Mouse (Mus musculus) kidney, adult 11 months (tissue): ENCODE data around the gene Kif13a.
A peak's percentile ranks its signal among the peaks of the same experiment; 100 is the strongest.

Source experiments
- DNase-seq: peaks from one replicate; pipeline ENCODE4 v3.0.0; 2022

Gene Kif13a

DNA sequence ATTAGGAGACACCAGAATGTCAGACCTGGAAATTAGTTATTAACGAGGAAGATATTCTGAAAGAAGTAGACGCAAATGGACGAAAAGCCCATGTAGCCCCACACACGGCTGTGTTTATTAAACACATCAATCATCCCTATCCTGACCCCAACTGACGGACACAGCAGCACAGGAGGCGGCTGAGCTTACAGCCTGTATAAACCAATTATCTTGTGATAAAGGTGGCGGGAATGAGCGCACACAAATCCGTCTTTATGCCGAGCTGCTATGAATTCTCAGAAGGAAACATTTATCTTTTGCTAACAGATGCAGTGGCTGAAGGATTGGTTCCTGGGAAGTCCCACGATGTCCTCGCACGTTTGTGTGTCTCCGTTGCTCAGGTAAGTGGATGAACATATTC is 48.9 kb downstream of the Kif13a start:
- DNase-seq: no peak

DNA sequence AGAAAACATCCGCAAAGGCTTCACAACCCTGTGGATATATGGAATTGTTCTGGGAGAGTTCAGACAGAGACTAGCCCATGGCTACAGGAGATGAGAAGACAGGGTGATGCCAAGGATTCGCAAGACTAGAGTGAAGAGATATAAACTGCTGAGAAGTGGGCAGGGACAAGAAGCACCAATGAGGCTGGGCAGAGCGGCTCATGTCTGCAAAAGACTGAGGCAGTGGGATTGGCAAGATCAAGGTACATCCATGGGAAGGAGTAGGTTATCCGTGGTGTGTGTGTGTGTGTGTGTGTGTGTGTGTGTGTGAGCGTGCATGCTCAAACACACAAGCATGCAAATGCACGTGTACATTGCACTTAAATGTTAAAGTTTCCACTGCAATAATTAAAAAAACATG is 49.4 kb downstream of the Kif13a start:
- DNase-seq: no peak

DNA sequence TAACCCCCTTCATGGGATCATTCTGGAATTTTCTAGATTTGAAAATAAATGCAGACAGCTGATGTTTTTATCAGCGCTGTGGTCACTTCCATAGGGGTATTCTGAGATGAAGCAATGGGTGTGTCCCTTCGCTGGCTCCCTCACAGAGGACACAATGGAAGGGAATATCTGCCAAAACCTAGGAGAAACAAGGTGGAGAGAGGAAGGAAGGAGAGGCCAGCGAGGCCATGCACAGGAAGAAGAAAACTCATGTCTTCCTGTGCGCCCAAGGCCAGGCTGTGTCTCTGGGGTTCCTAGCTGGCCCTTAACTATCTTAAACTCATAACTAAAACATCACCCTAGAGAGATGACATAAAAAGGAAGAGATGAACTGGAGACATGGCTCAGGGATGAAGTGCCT is 52.6 kb downstream of the Kif13a start:
- no peak for DNase-seq

- no peak for DNase-seq
Measured at GRCm38 (mm10) chr13:46875377-46875776, 54.3 kb downstream of the Kif13a start.

DNA sequence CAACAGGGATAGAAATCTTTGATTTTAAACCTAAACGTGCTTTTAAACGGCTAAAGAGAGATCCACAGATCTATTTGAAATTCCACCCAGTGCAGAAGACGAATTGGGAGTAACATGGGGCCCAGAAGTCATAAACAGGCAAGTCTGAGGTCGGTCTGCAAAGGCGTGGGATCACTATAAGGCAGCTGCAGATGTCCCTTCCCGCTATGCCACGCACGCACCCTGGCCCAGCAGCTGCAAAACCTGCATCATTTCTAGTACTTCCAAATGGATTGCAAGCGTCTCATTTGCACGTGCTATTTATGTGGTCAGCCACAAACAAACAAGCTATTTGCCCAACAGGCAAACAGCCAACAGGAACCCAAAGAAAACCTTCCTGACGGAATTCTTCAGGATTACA is 56.9 kb downstream of the Kif13a start:
- no peak for DNase-seq

- peak; percentile 49 for DNase-seq
Measured at GRCm38 (mm10) chr13:46872194-46872593, 57.5 kb downstream of the Kif13a start.

DNA sequence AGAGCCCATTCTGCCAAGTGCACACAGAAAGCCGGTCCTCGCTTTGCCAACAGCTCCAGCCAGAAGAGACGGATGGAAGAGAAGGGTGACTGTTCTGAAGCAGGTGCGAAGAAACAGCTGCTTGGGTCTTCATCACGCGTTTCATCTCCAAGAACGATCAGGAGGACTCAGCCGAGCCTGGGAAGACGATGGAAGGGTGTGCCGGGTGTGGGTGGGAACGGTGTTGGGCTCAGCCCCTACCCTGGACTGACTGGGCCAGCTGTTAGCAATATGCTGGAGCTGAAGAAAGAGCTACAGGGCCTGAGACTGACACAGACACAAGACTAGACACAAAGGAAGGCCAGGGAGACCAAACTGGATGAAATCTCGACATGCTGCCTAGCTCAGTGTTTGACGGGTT is 60.2 kb downstream of the Kif13a start:
- no peak for DNase-seq

- no peak for DNase-seq
Measured at GRCm38 (mm10) chr13:46863169-46863748, 66.4 kb downstream of the Kif13a start.

- no peak for DNase-seq
Measured at GRCm38 (mm10) chr13:46859876-46860275, 69.8 kb downstream of the Kif13a start.

- DNase-seq: no peak
Measured at GRCm38 (mm10) chr13:46859173-46859572, 70.5 kb downstream of the Kif13a start.

GRCm38 (mm10) chr13:46858835-46859152 is 70.9 kb downstream of the Kif13a start:
- no peak for DNase-seq

DNA sequence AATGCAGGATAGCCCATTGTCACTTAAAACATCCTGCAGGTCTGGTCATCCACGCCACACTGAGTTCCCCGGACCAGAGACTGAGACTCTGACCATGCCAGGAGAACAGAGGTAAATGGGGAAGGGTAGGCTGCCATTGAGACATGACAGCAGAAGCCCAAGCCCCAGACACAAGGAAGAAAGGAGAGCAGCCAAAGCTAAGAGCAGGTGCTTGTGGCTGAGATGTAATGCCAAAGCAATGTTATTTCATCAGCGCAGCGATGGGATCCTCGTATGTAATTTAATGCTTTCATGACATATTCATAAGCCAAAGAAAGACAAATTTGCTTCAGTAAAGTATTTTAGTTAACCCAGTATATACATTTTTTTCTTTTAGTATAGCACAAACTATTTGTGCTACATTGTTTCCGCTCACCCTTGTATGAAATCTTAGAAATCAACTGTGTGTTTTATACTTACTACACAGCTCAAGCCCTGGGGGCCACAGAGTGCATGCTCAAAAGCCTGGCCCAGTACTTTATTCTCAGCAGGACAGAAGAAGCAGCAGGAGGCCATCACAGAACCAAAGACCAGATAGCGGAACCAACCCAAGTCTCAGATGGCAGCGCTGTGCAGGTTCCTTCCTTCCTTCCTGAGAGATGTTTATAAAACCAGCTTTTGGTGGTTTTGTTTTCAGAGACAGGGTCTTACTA is 71.4 kb downstream of the Kif13a start:
- DNase-seq: no peak

- peak; percentile 25 for DNase-seq
Measured at GRCm38 (mm10) chr13:46854456-46854855, 75.2 kb downstream of the Kif13a start.

DNA sequence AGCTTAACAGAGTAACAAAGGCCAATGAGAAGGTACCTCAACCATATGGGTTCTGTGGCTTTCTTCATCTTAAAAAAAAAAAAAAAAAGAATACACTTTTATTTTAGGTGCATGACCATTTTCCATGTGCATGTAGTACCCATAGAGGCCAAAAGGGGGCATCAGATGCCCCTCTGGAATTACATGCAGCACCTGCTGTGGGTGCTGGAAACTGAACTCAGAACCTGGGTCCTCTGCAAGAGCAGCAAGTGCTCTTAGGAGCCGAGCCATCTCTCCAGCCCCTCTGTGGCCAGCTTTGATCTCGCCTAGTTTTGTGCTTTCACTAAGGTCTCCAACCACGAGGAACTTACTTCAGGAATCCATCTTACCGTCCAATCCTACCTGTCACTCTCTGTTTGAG is 77.2 kb downstream of the Kif13a start:
- no peak for DNase-seq

DNA sequence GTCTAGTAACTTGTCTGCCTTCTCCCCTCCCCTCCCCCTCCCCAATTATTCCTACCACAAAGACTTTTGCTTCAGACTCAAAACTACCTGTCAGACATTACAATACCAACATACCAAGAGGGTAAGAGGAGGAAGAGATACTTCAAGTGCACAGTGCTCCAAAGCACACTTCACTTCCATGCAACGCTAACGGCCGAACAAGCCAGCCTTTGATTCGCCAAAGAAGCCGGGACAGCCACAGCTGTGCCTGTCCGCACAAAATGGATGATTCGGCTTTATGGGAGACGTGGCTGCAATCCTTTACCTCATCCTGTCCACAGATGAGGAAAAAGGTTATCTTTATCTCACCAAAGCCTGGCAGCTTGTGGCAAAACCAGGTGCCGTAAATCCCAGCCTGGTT is 84.2 kb downstream of the Kif13a start:
- DNase-seq: no peak

DNA sequence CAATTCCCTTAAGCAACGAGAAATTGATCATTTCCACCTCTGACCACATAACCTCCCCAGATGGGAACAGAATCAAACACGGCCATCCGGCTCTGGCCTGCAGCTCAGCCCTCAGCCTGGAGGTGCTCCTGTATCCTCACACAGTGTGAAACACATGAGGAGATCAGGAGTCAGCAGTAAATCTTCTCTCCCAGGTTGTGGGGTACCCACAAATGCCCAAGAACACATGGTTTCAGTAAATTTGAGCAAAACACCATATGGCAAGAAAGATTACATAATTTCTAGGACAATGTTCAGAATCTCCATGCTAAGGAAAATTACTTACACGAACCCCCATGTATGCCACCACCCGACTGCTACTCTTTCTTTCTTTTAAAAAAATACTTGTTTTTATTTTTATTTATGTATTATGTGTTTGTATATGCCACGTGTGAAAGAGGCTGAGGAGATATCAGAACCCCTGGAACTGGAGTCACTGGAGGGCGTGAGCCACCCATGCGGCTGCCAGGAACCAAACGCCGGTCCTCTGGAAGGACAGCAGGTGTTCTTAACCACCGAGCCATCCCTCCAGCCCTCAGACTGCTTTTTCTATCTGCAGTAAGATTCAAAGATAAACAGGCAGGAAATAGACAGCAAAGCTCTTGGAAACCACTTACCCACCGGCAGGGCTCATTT is 85.0 kb downstream of the Kif13a start:
- DNase-seq: no peak

- DNase-seq: no peak
Measured at GRCm38 (mm10) chr13:46843646-46844045, 86.0 kb downstream of the Kif13a start.

DNA sequence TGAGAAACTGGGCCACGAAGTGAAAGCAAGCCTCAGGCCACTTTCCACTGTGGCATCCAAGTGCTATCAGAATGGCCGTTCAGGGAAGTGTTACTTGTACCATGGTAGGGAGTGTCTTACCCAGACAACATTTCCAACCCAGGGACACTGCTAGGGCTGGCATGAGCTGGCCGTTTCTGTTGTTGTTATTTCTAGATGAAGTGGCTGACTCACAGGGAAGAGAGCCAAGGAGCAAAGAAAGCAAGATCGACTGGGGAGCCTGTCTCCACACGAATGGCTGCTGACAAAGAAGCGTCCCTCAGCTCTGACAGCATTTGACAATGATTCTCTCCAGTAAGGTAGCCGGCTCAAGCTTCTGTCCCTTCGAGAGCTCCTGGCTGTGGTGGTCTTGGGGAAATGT is 87.5 kb downstream of the Kif13a start:
- DNase-seq: no peak

DNA sequence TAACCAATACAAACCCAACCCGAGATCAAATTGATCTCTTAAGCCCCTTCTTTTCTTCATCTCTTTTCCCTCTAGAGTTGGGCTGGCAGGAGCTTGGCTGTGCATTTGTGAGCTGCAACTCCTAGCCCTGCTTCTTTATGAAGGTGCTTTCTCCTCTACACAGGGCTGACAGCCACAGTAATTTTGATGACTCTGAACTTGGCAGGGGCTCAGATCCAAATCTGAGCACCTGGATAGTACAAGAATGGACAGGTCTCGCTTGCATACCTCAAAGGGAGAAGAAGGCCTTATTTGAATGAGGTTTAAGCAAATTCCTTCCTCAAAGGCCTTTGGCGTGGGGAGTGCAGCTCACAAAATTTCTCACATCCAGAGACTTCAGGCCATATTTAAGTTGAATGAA is 88.0 kb downstream of the Kif13a start:
- DNase-seq: no peak

DNA sequence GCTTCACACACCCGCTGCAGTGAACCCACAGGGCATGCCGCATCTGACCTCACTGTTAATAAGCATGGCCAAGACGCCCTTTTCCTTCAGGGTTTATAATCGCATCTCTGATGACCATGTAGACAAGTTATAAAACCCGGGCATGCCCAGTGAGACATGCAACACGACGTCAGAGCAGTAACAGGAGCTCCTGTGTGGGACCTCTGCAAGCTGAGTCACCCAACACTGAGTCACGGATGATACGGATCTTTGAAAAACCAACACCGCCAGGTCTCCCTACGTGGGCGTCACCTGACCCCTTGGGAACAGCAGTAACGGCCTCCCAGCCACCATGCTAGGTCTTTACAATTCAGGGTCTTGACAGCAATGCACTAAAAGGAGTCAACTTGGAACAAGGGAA is 89.0 kb downstream of the Kif13a start:
- no peak for DNase-seq

DNA sequence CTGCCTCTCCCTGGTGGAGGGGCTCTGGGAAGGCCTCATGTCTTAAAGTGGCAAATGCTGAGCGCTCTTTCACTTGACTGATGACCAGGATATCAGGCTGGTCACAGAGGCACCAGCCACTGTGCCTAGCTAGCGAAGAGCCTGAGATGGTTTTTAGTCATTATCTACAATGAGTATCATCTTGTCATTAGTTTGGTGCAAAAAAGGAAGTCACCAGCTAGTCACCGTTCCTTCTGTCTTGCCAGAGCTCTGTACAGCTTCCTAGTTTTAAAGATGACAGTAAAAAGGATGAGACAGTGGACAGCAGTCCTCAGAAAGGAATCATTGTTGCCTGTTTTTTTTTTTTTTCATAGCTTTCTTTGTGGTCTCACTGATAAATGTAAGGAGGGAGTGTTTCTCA is 90.4 kb downstream of the Kif13a start:
- DNase-seq: no peak

GRCm38 (mm10) chr13:46838551-46838950 is 91.1 kb downstream of the Kif13a start:
- no peak for DNase-seq

DNA sequence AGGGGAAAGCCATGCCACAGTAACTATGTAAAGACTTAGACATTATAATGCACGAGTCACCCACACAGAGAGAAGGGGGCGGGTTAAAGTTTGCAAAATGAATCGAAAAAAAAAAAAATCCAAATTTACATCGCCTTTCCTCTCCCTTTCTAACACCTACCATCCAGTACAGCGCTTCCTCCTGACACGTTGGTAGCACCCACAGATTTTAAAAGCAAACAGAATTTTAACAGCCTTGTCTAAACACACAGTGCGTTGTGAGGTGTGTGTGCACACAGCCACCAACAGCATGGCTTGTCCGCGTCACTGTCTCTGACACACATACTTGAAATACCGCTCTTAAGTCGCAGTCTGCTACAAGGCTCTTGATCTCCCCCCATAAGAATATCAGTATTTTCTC is 94.3 kb downstream of the Kif13a start:
- no peak for DNase-seq

DNA sequence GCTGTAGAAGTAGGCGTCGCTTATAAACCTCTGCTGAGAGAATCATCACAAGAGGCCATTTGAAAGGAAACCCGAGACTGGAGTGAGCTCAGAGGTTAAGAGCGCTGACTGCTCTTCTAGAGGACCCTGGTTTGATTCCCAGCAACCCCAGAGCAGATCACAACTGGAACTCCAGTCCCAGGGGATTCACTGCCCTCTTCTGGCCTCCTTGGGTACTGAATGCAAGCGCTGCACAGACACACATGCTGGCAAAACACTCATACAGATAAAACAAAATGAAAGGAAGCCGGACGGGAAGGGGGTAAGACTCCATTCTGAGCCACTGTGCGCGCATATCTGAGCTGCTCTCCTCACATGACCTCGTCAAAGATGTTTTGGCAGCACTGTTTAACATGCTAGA is 94.9 kb downstream of the Kif13a start:
- DNase-seq: no peak

DNA sequence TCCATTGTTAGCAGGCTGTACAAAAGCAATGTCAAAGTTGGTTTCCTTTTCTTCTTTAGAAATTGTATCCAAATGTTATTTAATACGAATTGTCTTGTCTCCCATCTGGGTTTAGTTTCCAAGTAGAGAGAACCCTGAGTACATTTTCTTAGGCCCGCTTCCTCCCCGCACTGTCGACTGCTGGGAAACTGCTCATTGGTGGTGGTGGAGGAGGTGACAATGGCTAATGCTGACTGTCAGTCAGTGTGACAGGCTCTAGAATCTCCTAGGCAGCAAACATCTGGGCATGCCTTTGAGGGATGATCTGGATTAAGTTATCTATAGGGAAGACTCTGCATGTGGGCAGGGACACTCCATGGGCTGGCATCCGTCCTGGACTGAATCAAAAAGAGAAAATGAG is 96.1 kb downstream of the Kif13a start:
- no peak for DNase-seq
